Mouse (Mus musculus) forebrain, embryonic 10.5 days (tissue): ENCODE measurements at regions not wholly inside any gene's neighbourhood (a gene's known extent, or its start where the extent isn't known, plus 50 kb on each side); places are given as distances from the start of the nearest gene placed in this dataset.

Source experiments
- DNase-seq: peaks from one replicate; pipeline ENCODE4 v3.0.0-alpha.2; 2017; ENCODE audit warnings: low spot score; ENCODE audit errors: extremely low spot score
- H3K27ac ChIP-seq: fragments of 300-500 bp; sonication (generic); 2 replicates; pipeline ENCODE4 v1.5.1; 2016; ENCODE audit warnings: mild to moderate bottlenecking
- H3K27me3 ChIP-seq: fragments of 300-500 bp; sonication (generic); 2 replicates; pipeline ENCODE4 v1.6.1; 2016; ENCODE audit warnings: mild to moderate bottlenecking; ENCODE audit not compliant: poor library complexity, severe bottlenecking
- H3K36me3 ChIP-seq: fragments of 300-500 bp; sonication (generic); replicated peaks from 2 replicates; pipeline ENCODE4 v1.6.1; 2016; ENCODE audit warnings: mild to moderate bottlenecking, moderate library complexity
- H3K4me1 ChIP-seq: fragments of 300-500 bp; sonication (generic); 2 replicates; pipeline ENCODE4 v1.6.1; 2016
- H3K4me3 ChIP-seq: fragments of 300-500 bp; sonication (generic); 2 replicates; pipeline ENCODE4 v1.5.1; 2016; ENCODE audit warnings: mild to moderate bottlenecking, moderate library complexity
- H3K9me3 ChIP-seq: fragments of 300-500 bp; sonication (generic); 2 replicates; pipeline ENCODE4 v1.6.1; 2016; ENCODE audit warnings: mild to moderate bottlenecking, moderate library complexity
- WGBS: fragments of 180-500 bp; shearing (Covaris S2); methylation state at CpG from one replicate; pipeline ENCODE4 v1.1.7; 2016; 5-methylcytosine and 5-hydroxymethylcytosine counted together

DNA sequence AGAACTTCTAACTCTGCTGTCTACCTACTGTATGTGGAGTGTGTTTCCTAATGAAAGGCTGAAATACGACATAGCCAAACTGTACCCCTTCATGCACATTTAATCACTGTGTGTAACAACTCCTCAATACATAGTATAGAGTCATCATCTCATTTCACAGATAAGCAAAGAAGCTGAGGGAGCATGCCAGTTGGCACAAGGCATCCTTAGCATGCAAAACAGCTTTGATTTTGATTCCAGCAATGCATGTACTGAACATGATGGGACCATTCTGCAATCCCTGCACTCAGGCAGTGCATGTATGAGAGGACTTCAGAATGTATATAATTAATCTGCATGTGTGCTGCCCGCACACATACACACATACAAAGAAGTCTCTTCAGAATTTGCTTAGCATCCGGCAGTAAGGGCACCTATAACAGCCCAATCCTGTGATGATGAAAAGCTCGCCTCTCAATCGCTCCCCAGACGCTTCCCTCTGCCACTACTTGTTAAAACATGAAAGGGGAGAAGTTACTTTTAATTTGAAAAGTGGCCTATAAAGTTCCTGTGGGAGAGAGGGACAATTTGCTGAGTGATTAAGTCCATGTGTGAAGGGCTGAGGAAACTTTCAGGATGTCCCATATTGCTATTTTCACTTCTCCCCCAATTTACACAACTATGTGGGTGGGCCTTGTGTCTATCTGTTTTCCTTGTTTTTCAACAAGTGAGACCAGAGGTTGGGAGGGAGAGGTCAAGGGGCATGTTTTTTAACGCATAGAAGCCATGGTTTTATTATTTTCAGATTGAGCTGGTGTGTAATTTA is 569.0 kb upstream of the Intu start:
- no peak for DNase-seq
- Histone ChIP-seq H3K36me3 (no peaks in the 10 kb centered on the region), H3K4me3 (no peak overlapping the region), H3K4me1 (peaks cover 10% of the 10 kb centered on the region), H3K9me3 (peaks cover 5% of the 10 kb centered on the region), H3K27ac (no peak overlapping the region), H3K27me3 (no peaks in the 10 kb centered on the region)
- WGBS = 72% methylated on average over 7 of the region's 7 CpGs

DNA sequence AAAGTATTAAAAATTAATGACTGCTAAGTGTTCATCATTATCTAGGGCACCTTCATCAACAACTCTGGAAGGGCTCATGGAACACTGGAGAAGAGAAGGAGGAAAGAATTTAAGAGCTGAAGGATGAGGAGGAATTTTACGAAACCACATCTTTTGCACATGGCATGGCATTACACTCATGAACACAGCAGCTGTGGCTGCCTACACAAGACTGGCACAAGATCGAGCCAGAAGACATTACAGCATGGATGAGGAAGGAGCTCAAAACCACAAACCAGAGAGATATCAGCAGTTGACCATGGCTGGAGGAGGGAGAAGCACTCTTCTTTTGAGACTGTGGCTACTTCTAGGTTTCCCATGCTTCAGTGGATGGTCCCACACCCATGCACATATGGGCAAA is 565.7 kb upstream of the Intu start:
- no peaks in the 10 kb centered on the region for H3K27me3 ChIP-seq
- no peak overlapping the region for H3K27ac ChIP-seq
- no peaks in the 10 kb centered on the region for H3K36me3 ChIP-seq
- DNase-seq = no peak
- H3K4me1 ChIP-seq = peaks cover 10% of the 10 kb centered on the region
- 89% methylated on average over 2 of the region's 2 CpGs for WGBS
- H3K4me3 ChIP-seq = no peak overlapping the region
- H3K9me3 ChIP-seq = no peaks in the 10 kb centered on the region

DNA sequence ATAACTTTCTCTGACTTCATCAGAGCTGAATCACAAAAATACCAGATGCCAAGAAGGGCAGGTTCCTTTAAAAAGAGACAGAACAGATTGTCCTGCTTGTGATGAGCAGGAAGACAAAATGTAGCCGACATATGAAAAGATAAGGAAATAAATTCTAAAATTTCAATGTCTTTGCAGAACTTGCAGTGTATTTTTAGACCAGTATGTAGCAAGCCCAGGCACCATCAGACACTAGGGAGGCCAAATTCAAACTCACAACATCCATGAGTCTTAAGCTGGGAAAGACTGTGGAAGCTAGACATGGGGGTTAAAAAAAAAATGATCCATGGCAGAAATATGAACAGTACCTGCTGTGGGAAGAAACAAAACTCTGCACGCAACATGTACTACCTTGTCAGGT is 564.7 kb upstream of the Intu start:
- WGBS = 90% methylated on average over 2 of the region's 2 CpGs
- no peak overlapping the region for H3K27ac ChIP-seq
- no peak overlapping the region for H3K4me3 ChIP-seq

DNA sequence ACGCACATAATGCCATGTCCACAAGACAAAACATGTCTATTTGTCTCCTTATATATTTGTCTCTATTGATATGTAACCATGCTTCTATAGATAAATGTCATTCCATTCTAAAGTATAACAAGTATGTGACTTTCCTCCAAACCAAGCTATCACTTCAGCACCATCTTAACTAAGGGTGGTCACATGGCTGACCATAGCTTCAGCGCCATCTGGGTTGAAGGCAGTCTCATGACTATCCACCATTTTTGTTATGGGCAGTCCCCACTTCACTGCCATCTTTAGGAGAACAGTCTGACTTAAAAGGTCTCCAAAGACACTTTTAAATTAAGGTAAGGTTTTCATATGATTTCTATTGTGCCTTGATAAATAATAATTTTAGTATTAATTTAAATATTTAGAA is 554.1 kb upstream of the Intu start:
- WGBS = 95% methylated on average over 2 of the region's 2 CpGs
- no peak for DNase-seq
- H3K4me1 ChIP-seq = peaks cover 20% of the 10 kb centered on the region
- H3K4me3 ChIP-seq = no peak overlapping the region
- H3K27ac ChIP-seq = no peak overlapping the region
- no peaks in the 10 kb centered on the region for H3K27me3 ChIP-seq
- peaks cover 7% of the 10 kb centered on the region; the same call in 1 of the 2 replicates for H3K9me3 ChIP-seq
- H3K36me3 ChIP-seq = no peaks in the 10 kb centered on the region

More for the DNA sequence above, 564.7 kb upstream of the Intu start:
- H3K36me3 ChIP-seq = no peaks in the 10 kb centered on the region
- DNase-seq = no peak
- H3K27me3 ChIP-seq = no peaks in the 10 kb centered on the region
- peaks cover 10% of the 10 kb centered on the region for H3K4me1 ChIP-seq
- H3K9me3 ChIP-seq = no peaks in the 10 kb centered on the region

DNA sequence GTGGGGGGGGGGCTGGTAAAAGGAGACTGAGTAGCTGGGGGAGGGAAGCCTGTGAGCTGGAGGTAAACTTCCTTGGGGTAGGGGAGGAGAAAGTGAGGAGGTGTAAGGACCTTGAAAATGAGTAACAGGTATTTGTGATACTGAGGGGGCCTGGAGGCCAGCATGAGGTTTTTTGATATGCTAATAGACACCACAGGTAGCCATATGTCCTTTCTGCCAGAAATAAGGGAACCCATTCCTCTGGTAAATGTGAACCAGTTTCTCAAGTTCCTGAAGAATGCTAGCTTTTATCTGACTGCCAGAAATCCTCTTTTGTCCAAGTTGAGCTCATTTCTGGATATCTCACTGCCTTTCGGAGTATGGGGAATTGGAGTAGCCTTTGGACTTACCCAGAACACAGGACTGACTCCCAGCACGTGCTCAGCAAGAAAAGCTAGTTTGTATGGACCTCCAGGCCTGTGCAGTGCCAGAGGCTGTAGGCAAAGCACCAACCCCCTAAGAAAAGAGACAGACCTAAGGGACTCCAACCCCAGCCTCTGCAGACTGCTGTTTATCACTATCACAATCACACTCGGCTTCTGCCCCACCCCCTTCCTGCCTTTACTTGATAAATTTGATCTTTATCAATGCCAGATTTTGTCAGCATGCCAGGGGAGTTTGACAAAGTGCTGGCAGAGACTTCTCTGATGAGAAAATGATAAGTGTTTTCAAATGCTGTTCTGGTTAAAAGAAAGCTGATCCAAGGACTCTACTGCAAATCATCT is 552.0 kb upstream of the Intu start:
- H3K27me3 ChIP-seq = no peaks in the 10 kb centered on the region
- DNase-seq = no peak
- 24% methylated on average over 3 of the region's 3 CpGs for WGBS

DNA sequence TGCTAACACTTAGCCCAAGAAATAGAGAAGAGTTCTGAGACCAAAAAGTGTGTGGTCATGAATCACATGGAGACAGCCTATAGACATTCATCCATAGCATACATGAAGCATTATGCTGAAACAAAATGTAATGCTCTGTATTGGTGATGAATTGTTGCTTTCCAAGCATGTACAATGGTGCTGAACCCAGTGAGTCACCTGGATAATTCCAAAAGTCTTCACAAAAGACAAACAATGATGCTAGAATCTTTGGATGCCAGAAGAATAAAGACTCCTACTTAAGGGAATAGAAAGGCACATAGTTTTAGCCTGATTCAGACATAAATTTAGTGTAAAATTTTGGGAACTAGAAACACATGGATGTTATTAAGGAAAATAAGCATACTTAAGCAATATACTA is 548.4 kb upstream of the Intu start:
- Histone ChIP-seq H3K4me1 (peaks cover 20% of the 10 kb centered on the region), H3K36me3 (no peaks in the 10 kb centered on the region), H3K4me3 (no peak overlapping the region), H3K27ac (no peak overlapping the region), H3K9me3 (0 out of 2 replicates have a peak, but pooled peaks cover 3% of the 10 kb centered on the region), H3K27me3 (no peaks in the 10 kb centered on the region)
- no peak for DNase-seq

More for the DNA sequence above, 552.0 kb upstream of the Intu start:
- Histone ChIP-seq H3K27ac (0 out of 2 replicates have a peak overlapping the region, but pooled peaks have one; percentile 27), H3K4me1 (peaks cover 20% of the 10 kb centered on the region), H3K9me3 (no peaks in the 10 kb centered on the region), H3K4me3 (no peak overlapping the region), H3K36me3 (no peaks in the 10 kb centered on the region)

DNA sequence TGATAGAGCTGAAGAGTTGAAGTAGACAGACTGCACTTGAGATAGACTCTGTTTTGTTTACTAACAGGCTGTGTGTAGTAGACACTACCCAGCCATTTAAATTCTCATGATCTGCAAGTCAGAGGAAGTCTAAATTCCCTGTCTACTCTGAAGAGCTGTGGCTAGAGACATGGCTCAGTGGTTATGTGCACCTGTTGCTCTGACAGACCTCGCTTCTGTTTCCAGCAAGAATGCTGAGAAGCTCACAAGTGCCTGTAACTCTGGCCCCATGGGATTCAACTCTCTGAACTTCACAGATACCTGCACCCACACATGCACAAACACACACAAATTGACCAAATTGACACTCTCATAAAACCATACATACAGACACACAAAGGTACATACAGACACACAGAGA is 543.4 kb upstream of the Intu start:
- peaks cover 9% of the 10 kb centered on the region for H3K9me3 ChIP-seq
- no peaks in the 10 kb centered on the region for H3K27me3 ChIP-seq
- H3K27ac ChIP-seq = no peak overlapping the region
- no peak overlapping the region for H3K4me3 ChIP-seq
- no peaks in the 10 kb centered on the region for H3K36me3 ChIP-seq
- no peaks in the 10 kb centered on the region for H3K4me1 ChIP-seq
- DNase-seq = no peak
- 89% methylated on average over 1 of the region's 1 CpGs for WGBS

DNA sequence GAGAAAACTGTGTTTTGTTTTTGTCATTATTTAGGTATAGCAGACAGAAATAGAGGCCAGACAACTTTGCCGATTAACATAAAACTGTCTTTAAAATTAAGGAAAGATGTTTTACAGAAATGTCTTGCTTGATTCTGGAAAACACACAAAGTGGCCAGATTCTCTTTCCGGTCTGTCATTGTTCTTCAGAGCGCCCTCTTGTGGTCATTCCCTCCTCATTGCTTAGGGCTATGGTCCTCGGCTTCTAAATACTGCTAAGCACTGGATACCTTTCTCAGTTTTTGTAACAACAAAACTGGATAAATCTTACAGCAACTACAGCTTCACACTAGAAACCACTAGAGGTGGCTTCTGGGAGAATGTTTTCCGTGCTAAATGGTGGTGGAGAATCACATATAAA is 532.5 kb upstream of the Intu start:
- DNase-seq = peak; percentile 50
- 36% methylated on average over 5 of the region's 5 CpGs for WGBS
- Histone ChIP-seq H3K4me3 (no peak overlapping the region), H3K9me3 (no peaks in the 10 kb centered on the region), H3K27me3 (no peaks in the 10 kb centered on the region), H3K4me1 (no peaks in the 10 kb centered on the region), H3K36me3 (no peaks in the 10 kb centered on the region), H3K27ac (0 out of 2 replicates have a peak overlapping the region, but pooled peaks have one; percentile 35)

DNA sequence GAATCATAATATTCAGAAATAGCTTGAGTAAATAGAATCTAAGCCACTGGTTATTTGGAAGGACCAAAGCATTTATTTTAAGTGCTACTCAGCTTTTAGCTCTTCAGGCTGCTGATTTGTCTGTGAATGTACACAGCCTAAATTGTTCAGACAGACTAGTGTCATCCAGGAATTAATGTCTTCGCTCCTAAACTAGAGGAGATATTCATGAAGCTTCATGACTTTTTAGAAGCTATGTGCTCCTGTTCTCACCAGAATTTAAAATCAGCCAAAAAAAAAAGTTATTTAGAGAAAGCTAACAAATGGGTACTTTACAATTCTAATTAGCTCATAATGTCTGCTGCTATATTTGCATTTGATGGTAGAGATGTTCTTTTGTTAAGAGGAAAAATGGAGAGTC is 531.2 kb upstream of the Intu start:
- Histone ChIP-seq H3K4me1 (no peaks in the 10 kb centered on the region), H3K27me3 (no peaks in the 10 kb centered on the region), H3K9me3 (no peaks in the 10 kb centered on the region), H3K27ac (no peak overlapping the region), H3K4me3 (no peak overlapping the region), H3K36me3 (no peaks in the 10 kb centered on the region)
- DNase-seq = no peak
- 92% methylated on average over 1 of the region's 1 CpGs for WGBS

DNA sequence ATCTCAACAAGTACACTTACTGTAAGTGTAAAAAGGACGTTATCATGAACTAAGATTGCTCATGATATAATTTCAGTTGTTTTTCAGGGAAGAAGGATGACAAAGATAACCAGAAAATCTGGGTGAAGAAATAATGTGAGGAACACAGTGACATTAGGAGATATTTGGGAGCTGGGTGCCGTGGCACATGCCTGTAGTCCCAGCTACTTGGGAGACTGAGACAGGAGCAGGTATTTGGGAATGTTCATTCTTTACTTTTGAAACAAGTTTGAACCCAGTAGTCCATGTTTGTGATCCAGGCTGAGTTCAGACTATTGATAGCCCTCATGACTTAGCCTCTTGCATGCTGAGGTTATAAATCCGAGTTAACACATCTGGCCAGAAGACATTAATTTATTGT is 528.2 kb upstream of the Intu start:
- Histone ChIP-seq H3K9me3 (no peaks in the 10 kb centered on the region), H3K27ac (no peak overlapping the region), H3K4me3 (no peak overlapping the region), H3K27me3 (no peaks in the 10 kb centered on the region), H3K4me1 (no peaks in the 10 kb centered on the region), H3K36me3 (no peaks in the 10 kb centered on the region)
- no peak for DNase-seq
- WGBS = 78% methylated on average over 3 of the region's 3 CpGs

DNA sequence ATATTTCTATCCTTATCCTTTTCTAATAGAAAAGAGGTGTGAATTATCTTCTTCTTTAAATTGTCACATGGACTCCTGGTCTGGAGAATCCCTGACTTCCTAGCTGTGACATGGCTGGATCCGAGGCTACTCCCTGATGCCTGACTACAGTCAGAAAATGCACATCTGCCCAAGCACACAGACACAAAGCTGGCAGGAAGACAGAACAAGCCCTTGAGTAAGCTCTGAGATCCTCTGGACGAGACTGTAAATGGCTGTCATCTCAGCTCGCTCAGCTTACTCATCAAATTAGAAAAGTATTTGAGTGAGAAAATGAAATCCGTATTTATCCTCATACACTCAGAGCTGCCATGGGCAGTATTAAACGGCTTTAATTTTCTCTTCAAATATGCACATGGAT is 521.0 kb upstream of the Intu start:
- WGBS = 84% methylated on average over 5 of the region's 5 CpGs
- Histone ChIP-seq H3K27ac (no peak overlapping the region), H3K9me3 (no peaks in the 10 kb centered on the region), H3K4me3 (no peak overlapping the region), H3K4me1 (no peaks in the 10 kb centered on the region), H3K36me3 (no peaks in the 10 kb centered on the region), H3K27me3 (no peaks in the 10 kb centered on the region)
- no peak for DNase-seq

DNA sequence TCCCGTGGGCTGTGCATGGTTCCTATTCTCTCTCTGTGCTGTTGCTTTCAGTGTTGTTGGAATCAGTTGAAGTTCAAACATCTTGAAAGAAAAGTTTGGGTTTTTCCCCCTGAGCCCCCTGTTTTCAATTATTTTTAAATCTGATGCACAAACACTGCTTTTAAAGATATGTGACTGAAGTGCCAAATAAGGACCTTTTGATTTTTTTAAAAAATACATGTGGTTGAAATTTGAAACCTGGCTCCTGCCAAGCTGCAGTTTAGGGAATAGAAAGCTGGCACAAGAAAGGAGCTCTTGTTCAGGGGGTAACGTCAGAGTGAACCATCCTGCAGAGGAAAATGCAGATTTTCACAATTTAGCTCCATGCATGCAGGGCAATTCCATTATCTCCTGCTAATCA is 509.4 kb upstream of the Intu start:
- Histone ChIP-seq H3K4me1 (peaks cover 7% of the 10 kb centered on the region), H3K4me3 (no peak overlapping the region), H3K36me3 (no peaks in the 10 kb centered on the region), H3K9me3 (no peaks in the 10 kb centered on the region), H3K27ac (peak overlapping the region; percentile 48; the same call in 1 of the 2 replicates), H3K27me3 (no peaks in the 10 kb centered on the region)
- 41% methylated on average over 2 of the region's 2 CpGs for WGBS
- no peak for DNase-seq

DNA sequence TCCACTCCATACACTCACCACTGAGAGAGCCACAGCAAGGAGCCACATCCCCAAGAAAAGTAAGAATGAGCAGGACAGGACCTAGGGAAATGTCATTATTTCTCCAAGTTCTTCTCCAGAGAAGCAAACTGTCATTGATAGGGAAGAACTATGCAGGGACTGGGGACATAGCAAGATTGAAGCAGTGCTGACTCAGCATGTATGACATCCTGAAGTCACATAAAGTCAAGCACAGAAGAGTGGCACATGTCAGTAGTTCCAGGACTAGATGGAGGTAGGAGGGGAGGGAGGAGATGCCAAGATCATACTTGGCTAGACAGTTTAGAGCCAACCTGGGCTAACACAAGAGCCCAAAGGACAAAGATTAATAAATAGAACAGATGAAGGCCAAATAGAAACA is 503.4 kb upstream of the Intu start:
- no peak overlapping the region for H3K4me3 ChIP-seq
- H3K36me3 ChIP-seq = no peaks in the 10 kb centered on the region
- no peak overlapping the region for H3K27ac ChIP-seq
- no peak for DNase-seq
- H3K9me3 ChIP-seq = no peaks in the 10 kb centered on the region
- H3K4me1 ChIP-seq = no peaks in the 10 kb centered on the region
- no peaks in the 10 kb centered on the region for H3K27me3 ChIP-seq
